Mouse (Mus musculus): ENCODE results near the gene Eps8.

DNA sequence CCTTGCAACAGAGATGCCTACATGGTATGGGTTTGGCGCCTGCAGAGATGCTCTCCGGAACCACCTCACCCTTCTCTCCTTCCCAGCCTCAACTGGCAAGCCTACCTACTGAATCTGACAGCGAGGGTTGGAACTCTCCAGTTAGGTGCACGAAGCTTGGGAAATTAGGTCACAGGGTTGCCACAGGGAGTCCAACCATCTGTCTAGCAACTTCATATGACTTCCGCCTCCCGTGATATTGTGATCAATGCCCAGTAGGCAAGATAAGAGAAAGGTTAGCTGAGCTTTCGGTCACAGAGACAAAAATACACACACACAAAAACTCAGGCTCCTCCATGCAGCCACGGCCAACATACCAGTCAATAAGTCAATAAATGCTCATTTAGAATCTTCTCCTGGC lies 21.6 kb downstream of the Eps8 start:
- TF ChIP-seq CTCF (IDR thresholded peaks at IDR 0.05; ENCODE audit: borderline replicate concordance, insufficient read depth, low read depth, low read length) (no peak), POLR2A (IDR thresholded peaks at IDR 0.05; ENCODE audit: borderline replicate concordance, insufficient read depth, low read length) (no peak)
